Mouse (Mus musculus) heart, postnatal 0 days (tissue): Measurements from ENCODE around the gene Topbp1. TPM values are rescaled to one million over a fixed set of nuclear protein-coding genes. Genes with fewer than 3 reads are reported as not detected.

ENCODE experiments used
- ATAC-seq: fragments of 200-750 bp; cut with Nextera tagmentation; 2 replicates; pipeline ENCODE4 v1.8.0; 2017; ENCODE audit warnings: low read depth, moderate number of reproducible peaks, moderate library complexity; ENCODE audit not compliant: insufficient read depth
- DNase-seq: peaks from one replicate; pipeline ENCODE4 v3.0.0-alpha.2; 2016; ENCODE audit warnings: low spot score
- H3K27ac ChIP-seq: fragments of 300-500 bp; sonication (generic); 2 replicates; pipeline ENCODE4 v1.5.1; 2014; ENCODE audit warnings: low read depth, mild to moderate bottlenecking
- H3K27me3 ChIP-seq: fragments of 300-500 bp; sonication (generic); 2 replicates; pipeline ENCODE4 v1.6.1; 2014; ENCODE audit warnings: low read length, mixed read lengths; ENCODE audit not compliant: control insufficient read depth, insufficient read depth
- H3K36me3 ChIP-seq: fragments of 300-500 bp; sonication (generic); replicated peaks from 2 replicates; pipeline ENCODE4 v1.6.1; 2014; ENCODE audit warnings: low read length, mixed read lengths; ENCODE audit not compliant: control insufficient read depth, insufficient read depth
- H3K4me1 ChIP-seq: fragments of 300-500 bp; sonication (generic); 2 replicates; pipeline ENCODE4 v1.6.1; 2014; ENCODE audit warnings: antibody characterized with exemption; ENCODE audit not compliant: control insufficient read depth, insufficient read depth
- H3K4me2 ChIP-seq: fragments of 300-500 bp; sonication (generic); 2 replicates; pipeline ENCODE4 v1.6.1; 2014; ENCODE audit warnings: low read depth, mild to moderate bottlenecking, low read length, moderate library complexity
- H3K4me3 ChIP-seq: fragments of 300-500 bp; sonication (generic); 2 replicates; pipeline ENCODE4 v1.5.1; 2014; ENCODE audit warnings: low read depth, low read length
- H3K9ac ChIP-seq: fragments of 300-500 bp; sonication (generic); replicated peaks from 2 replicates; pipeline ENCODE4 v1.6.1; 2014; ENCODE audit warnings: low read depth, low read length, mixed read lengths
- H3K9me3 ChIP-seq: fragments of 300-500 bp; sonication (generic); replicated peaks from 2 replicates; pipeline ENCODE4 v1.6.1; 2016; ENCODE audit warnings: low read length; ENCODE audit not compliant: control insufficient read depth
- CTCF ChIP-seq: IDR thresholded peaks from 2 replicates; pipeline ENCODE4 v1.5.1; 2016; ENCODE audit warnings: antibody characterized with exemption, control low read depth, low read depth
- EP300 ChIP-seq: IDR thresholded peaks from 2 replicates; pipeline ENCODE4 v1.6.1; 2016; ENCODE audit warnings: antibody characterized with exemption, low read depth
- WGBS: fragments of 180-500 bp; shearing (Covaris S2); extraction: QIAGEN DNeasy Blood & Tissue Kit; methylation state at CpG from one replicate; pipeline ENCODE4 v1.1.7; 2014; 5-methylcytosine and 5-hydroxymethylcytosine counted together
- polyA plus RNA-seq: library from polyadenylated mRNA; unstranded; fragments of >200 nt; fragmentation: Nextera tagmentation; extraction: Ambion mirVana; gene quantifications from 2 replicates; pipeline ENCODE4 v1.2.1, GENCODE M21; 2015
- total RNA-seq: library from RNA; depleted of rRNA; stranded (reverse); fragments of >200 nt; gene quantifications from 2 replicates; pipeline ENCODE4 v1.2.3, GENCODE M21; 2014; ENCODE audit warnings: low replicate concordance

Topbp1 gene
- total and polyA plus RNA-seq, 2 experiments from 2014 or later = 14.2 to 33.9 TPM

GRCm38 (mm10) chr9:103286396-103286795, 18.6 kb upstream of the Topbp1 start:
- no peak overlapping the region for H3K4me3 ChIP-seq
- WGBS = 55% methylated on average over 4 of the region's 4 CpGs
- no peaks in the 10 kb centered on the region for H3K36me3 ChIP-seq
- no peak for TF ChIP-seq EP300
- no peak for TF ChIP-seq CTCF
- no peaks in the 10 kb centered on the region for H3K27me3 ChIP-seq
- no peaks in the 10 kb centered on the region for H3K4me1 ChIP-seq
- ATAC-seq (no peak), DNase-seq (no peak)
- H3K9ac ChIP-seq = no peak overlapping the region
- no peaks in the 10 kb centered on the region for H3K9me3 ChIP-seq
- H3K4me2 ChIP-seq = no peak overlapping the region
- H3K27ac ChIP-seq = no peak overlapping the region

GRCm38 (mm10) chr9:103286901-103287422, 18.1 kb upstream of the Topbp1 start:
- Histone ChIP-seq H3K36me3 (no peaks in the 10 kb centered on the region), H3K4me1 (no peaks in the 10 kb centered on the region), H3K27ac (no peak overlapping the region), H3K4me2 (no peak overlapping the region), H3K4me3 (no peak overlapping the region), H3K27me3 (no peaks in the 10 kb centered on the region), H3K9ac (no peak overlapping the region), H3K9me3 (no peaks in the 10 kb centered on the region)
- ATAC-seq = no peak
- 76% methylated on average over 13 of the region's 13 CpGs for WGBS
- TF ChIP-seq CTCF (no peak), EP300 (no peak)
- DNase-seq = no peak

- ATAC-seq = no peak
These were observed 17.1 kb upstream of the Topbp1 start for GRCm38 (mm10) chr9:103287840-103288488.

GRCm38 (mm10) chr9:103288489-103289180, 16.4 kb upstream of the Topbp1 start:
- Histone ChIP-seq H3K27ac (no peak overlapping the region), H3K4me1 (no peaks in the 10 kb centered on the region), H3K9me3 (no peaks in the 10 kb centered on the region), H3K27me3 (no peaks in the 10 kb centered on the region), H3K36me3 (no peaks in the 10 kb centered on the region), H3K4me2 (no peak overlapping the region), H3K4me3 (no peak overlapping the region), H3K9ac (no peak overlapping the region)
- WGBS = 63% methylated on average over 13 of the region's 13 CpGs
- DNase-seq (no peak), ATAC-seq (no peak)
- TF ChIP-seq CTCF = no peak
- TF ChIP-seq EP300 = no peak

More at GRCm38 (mm10) chr9:103287840-103288488, 17.1 kb upstream of the Topbp1 start:
- Histone ChIP-seq H3K27ac (no peak overlapping the region), H3K9me3 (no peaks in the 10 kb centered on the region), H3K4me3 (no peak overlapping the region), H3K27me3 (no peaks in the 10 kb centered on the region), H3K36me3 (no peaks in the 10 kb centered on the region), H3K9ac (no peak overlapping the region), H3K4me2 (no peak overlapping the region), H3K4me1 (no peaks in the 10 kb centered on the region)
- WGBS = 62% methylated on average over 19 of the region's 19 CpGs
- no peak for DNase-seq
- TF ChIP-seq CTCF (no peak), EP300 (no peak)

- H3K9ac ChIP-seq = no peak overlapping the region
- 80% methylated on average over 2 of the region's 2 CpGs for WGBS
- no peaks in the 10 kb centered on the region for H3K36me3 ChIP-seq
- TF ChIP-seq EP300 (no peak), CTCF (no peak)
- ATAC-seq = no peak
- H3K4me3 ChIP-seq = no peak overlapping the region
- no peak for DNase-seq
- H3K9me3 ChIP-seq = no peaks in the 10 kb centered on the region
- H3K4me1 ChIP-seq = no peaks in the 10 kb centered on the region
- H3K4me2 ChIP-seq = no peak overlapping the region
- no peak overlapping the region for H3K27ac ChIP-seq
- H3K27me3 ChIP-seq = no peaks in the 10 kb centered on the region
These were observed 10.5 kb upstream of the Topbp1 start for GRCm38 (mm10) chr9:103294507-103294906.
